Mouse (Mus musculus) lung, adult 2 months (tissue): ENCODE results near the gene Cpvl. TPM values are rescaled to one million over a fixed set of nuclear protein-coding genes. Genes with fewer than 3 reads are reported as not detected.

Experiments used
- DNase-seq: peaks from one replicate; pipeline ENCODE4 v3.0.0; 2022
- H3K4me1 ChIP-seq: fragments of 200-500 bp; 2 replicates; pipeline ENCODE4 v1.6.1; 2011; ENCODE audit warnings: low read length; ENCODE audit not compliant: control insufficient read depth, insufficient read depth
- H3K4me3 ChIP-seq: fragments of 200-500 bp; replicated peaks from 2 replicates; pipeline ENCODE3; 2011; ENCODE audit warnings: low read depth, mild to moderate bottlenecking, control low read depth, low read length; ENCODE audit errors: extremely low read depth
- CTCF ChIP-seq: fragments of 200-500 bp; IDR thresholded peaks from 2 replicates; pipeline ENCODE4 v1.5.1; 2011; ENCODE audit warnings: mild to moderate bottlenecking, low read length, control low read depth; ENCODE audit not compliant: insufficient read depth
- POLR2A ChIP-seq: fragments of 200-500 bp; IDR thresholded peaks from 2 replicates; pipeline ENCODE4 v1.6.1; 2011; ENCODE audit warnings: low read depth, mild to moderate bottlenecking, control low read depth, low read length, borderline replicate concordance; ENCODE audit errors: extremely low read depth
- WGBS: fragments of 180-500 bp; shearing (Covaris S2); methylation state at CpG from one replicate; pipeline ENCODE4 v1.1.7; 2018; 5-methylcytosine and 5-hydroxymethylcytosine counted together
- polyA plus RNA-seq: library from polyadenylated mRNA; depleted of rRNA; stranded (reverse); fragments of >200 nt; gene quantifications from 2 replicates; pipeline ENCODE4 v1.2.3, GENCODE M21; 2012

The Cpvl gene
- polyA plus RNA-seq, 1 experiment = not detected

- 18% methylated on average over 14 of the region's 14 CpGs for WGBS
- peaks cover 12% of the 10 kb centered on the region for H3K4me1 ChIP-seq
- no peak for TF ChIP-seq POLR2A
- DNase-seq = no peak
- no peak overlapping the region for H3K4me3 ChIP-seq
Observed at GRCm38 (mm10) chr6:53880530-53881234, 97.8 kb downstream of the Cpvl start.

- TF ChIP-seq POLR2A (no peak), CTCF (no peak)
- Histone ChIP-seq H3K4me1 (peaks cover 12% of the 10 kb centered on the region), H3K4me3 (no peak overlapping the region)
- no peak for DNase-seq
- WGBS = 85% methylated on average over 8 of the region's 8 CpGs
Observed at GRCm38 (mm10) chr6:53879567-53879966, 98.9 kb downstream of the Cpvl start.

- no peak for DNase-seq
- no peak overlapping the region for H3K4me3 ChIP-seq
- WGBS = 66% methylated on average over 9 of the region's 9 CpGs
- peaks cover 1% of the 10 kb centered on the region for H3K4me1 ChIP-seq
- no peak for TF ChIP-seq POLR2A
- no peak for TF ChIP-seq CTCF
Observed at GRCm38 (mm10) chr6:53874881-53875429, 103.5 kb downstream of the Cpvl start.

- DNase-seq = no peak
- Histone ChIP-seq H3K4me3 (no peak overlapping the region), H3K4me1 (no peaks in the 10 kb centered on the region)
- no peak for TF ChIP-seq POLR2A
- TF ChIP-seq CTCF = no peak
- 91% methylated on average over 6 of the region's 6 CpGs for WGBS
Observed at GRCm38 (mm10) chr6:53871903-53872302, 106.6 kb downstream of the Cpvl start.

- no peak for DNase-seq
- H3K4me3 ChIP-seq = no peak overlapping the region
- no peaks in the 10 kb centered on the region; the same call in 1 of the 2 replicates for H3K4me1 ChIP-seq
- 54% methylated on average over 2 of the region's 2 CpGs for WGBS
- TF ChIP-seq POLR2A (no peak), CTCF (no peak)
Observed at GRCm38 (mm10) chr6:53863011-53863410, 115.5 kb downstream of the Cpvl start.

GRCm38 (mm10) chr6:53859106-53859505 is 119.4 kb downstream of the Cpvl start:
- no peak for TF ChIP-seq CTCF
- no peak for TF ChIP-seq POLR2A
- no peak for DNase-seq
- 16% methylated on average over 1 of the region's 1 CpGs for WGBS
- Histone ChIP-seq H3K4me3 (no peak overlapping the region), H3K4me1 (no peaks in the 10 kb centered on the region; the same call in 1 of the 2 replicates)

DNA sequence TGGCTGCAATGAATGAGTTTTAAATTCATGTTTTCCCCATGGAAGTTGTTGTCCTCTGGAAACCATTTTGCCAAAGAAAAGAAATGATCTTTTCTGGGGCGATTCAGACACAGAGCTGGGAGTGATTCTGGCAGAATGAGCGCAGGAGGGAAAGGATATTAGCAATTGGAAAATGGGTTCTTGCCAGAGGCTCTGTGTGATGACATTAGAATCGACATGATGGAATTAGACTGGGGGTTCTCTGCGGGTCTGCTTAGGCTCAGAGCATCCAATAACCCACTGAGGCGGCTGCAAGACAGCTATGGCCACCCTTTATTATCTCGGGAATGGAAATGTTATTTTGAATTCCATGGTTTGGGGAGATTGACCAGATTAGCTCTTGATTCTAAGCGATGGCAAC is 120.6 kb downstream of the Cpvl start:
- TF ChIP-seq CTCF (no peak), POLR2A (no peak)
- no peak overlapping the region for H3K4me3 ChIP-seq
- DNase-seq = no peak
- H3K4me1 ChIP-seq = no peaks in the 10 kb centered on the region; the same call in 1 of the 2 replicates
- 81% methylated on average over 7 of the region's 7 CpGs for WGBS

- 60% methylated on average over 2 of the region's 2 CpGs for WGBS
- H3K4me1 ChIP-seq = no peaks in the 10 kb centered on the region; the same call in 1 of the 2 replicates
- no peak overlapping the region for H3K4me3 ChIP-seq
- TF ChIP-seq CTCF (no peak), POLR2A (no peak)
- no peak for DNase-seq
Observed at GRCm38 (mm10) chr6:53856775-53857174, 121.7 kb downstream of the Cpvl start.

DNA sequence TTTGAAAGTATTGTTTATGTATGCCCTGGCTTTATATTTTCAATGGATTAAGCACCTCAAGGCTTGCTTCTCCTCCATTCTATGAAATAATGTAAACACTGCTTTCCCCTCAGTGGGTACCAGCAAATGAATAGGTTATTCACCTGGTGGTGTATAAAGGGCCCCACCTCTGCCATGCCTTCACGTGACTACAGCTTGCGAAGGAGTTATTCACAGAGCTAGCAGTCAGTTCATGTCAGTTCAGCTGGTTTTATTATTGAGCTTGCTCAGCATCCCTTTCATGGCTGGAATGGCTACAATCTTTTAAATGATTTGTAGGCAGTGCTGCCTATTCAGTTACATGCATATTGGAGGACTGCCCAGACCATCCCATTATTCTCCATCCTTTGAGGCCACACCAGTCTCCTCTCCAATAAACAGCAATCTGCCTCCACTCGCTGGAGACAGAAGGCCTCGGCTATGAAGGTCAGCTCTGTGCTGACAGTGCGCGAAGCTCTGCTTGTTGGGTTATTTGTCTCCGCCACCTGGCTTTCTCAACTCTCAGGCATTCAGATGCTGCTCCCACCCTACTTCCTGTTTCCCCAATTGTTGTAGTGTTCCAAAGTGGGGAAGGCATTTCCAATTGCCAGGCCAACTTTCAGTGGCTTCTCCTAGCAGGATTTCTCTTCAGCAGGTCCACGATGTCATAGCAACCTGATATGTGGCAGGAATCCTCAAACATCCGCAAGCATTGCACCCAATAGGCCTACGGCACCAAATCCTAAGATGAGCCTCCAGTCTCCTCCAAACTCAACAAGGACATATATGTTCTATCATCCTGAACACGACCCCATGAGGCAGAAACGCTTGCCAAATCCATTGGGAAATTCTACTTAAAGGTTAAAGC is 123.3 kb downstream of the Cpvl start:
- no peak for DNase-seq

GRCm38 (mm10) chr6:53854226-53854625 is 124.2 kb downstream of the Cpvl start:
- Histone ChIP-seq H3K4me1 (no peaks in the 10 kb centered on the region; the same call in 1 of the 2 replicates), H3K4me3 (no peak overlapping the region)
- 62% methylated on average over 2 of the region's 2 CpGs for WGBS
- no peak for DNase-seq
- TF ChIP-seq POLR2A = no peak
- no peak for TF ChIP-seq CTCF

More for the DNA sequence above, 123.3 kb downstream of the Cpvl start:
- H3K4me3 ChIP-seq = no peak overlapping the region
- no peaks in the 10 kb centered on the region; the same call in 1 of the 2 replicates for H3K4me1 ChIP-seq
- TF ChIP-seq CTCF = no peak
- TF ChIP-seq POLR2A = no peak
- WGBS = 62% methylated on average over 12 of the region's 12 CpGs

- H3K4me1 ChIP-seq = no peaks in the 10 kb centered on the region
- no peak overlapping the region for H3K4me3 ChIP-seq
- WGBS = 68% methylated on average over 3 of the region's 3 CpGs
- TF ChIP-seq CTCF (no peak), POLR2A (no peak)
- no peak for DNase-seq
Observed at GRCm38 (mm10) chr6:53853546-53853945, 124.9 kb downstream of the Cpvl start.
